Mouse (Mus musculus) midbrain, embryonic 11.5 days (tissue): ENCODE measurements around the gene Il18. TPM values are rescaled to one million over a fixed set of nuclear protein-coding genes. Genes with fewer than 3 reads are reported as not detected.

Source experiments
- ATAC-seq: fragments of 200-750 bp; cut with Nextera tagmentation; 2 replicates; pipeline ENCODE4 v1.8.0; 2017; ENCODE audit warnings: moderate TSS enrichment, moderate library complexity; ENCODE audit not compliant: low FRiP score
- DNase-seq: peaks from one replicate; pipeline ENCODE4 v3.0.0; 2015; ENCODE audit warnings: low spot score; ENCODE audit errors: missing footprints
- H3K27ac ChIP-seq: fragments of 300-500 bp; sonication (generic); 2 replicates; pipeline ENCODE4 v1.5.1; 2014; ENCODE audit warnings: low read depth, low read length
- H3K27me3 ChIP-seq: fragments of 300-500 bp; sonication (generic); 2 replicates; pipeline ENCODE4 v1.6.1; 2014; ENCODE audit warnings: mild to moderate bottlenecking, low read length, moderate library complexity, mixed read lengths; ENCODE audit not compliant: control insufficient read depth, insufficient read depth
- H3K36me3 ChIP-seq: fragments of 300-500 bp; sonication (generic); 2 replicates; pipeline ENCODE4 v1.6.1; 2014; ENCODE audit warnings: mild to moderate bottlenecking, low read length, moderate library complexity, mixed read lengths; ENCODE audit not compliant: control insufficient read depth, insufficient read depth
- H3K4me1 ChIP-seq: fragments of 300-500 bp; sonication (generic); 2 replicates; pipeline ENCODE4 v1.6.1; 2014; ENCODE audit warnings: low read length; ENCODE audit not compliant: control insufficient read depth, insufficient read depth
- H3K4me2 ChIP-seq: fragments of 300-500 bp; sonication (generic); 2 replicates; pipeline ENCODE4 v1.6.1; 2014; ENCODE audit warnings: mild to moderate bottlenecking, moderate library complexity
- H3K4me3 ChIP-seq: fragments of 300-500 bp; sonication (generic); 2 replicates; pipeline ENCODE4 v1.5.1; 2014; ENCODE audit warnings: low read depth, low read length
- H3K9ac ChIP-seq: fragments of 300-500 bp; sonication (generic); 2 replicates; pipeline ENCODE4 v1.6.1; 2014; ENCODE audit warnings: low read length
- H3K9me3 ChIP-seq: fragments of 300-500 bp; sonication (generic); 2 replicates; pipeline ENCODE4 v1.6.1; 2016; ENCODE audit warnings: low read length; ENCODE audit not compliant: control insufficient read depth
- WGBS: fragments of 180-500 bp; shearing (Covaris S2); extraction: QIAGEN DNeasy Blood & Tissue Kit; methylation state at CpG from one replicate; pipeline ENCODE4 v1.1.7; 2014; 5-methylcytosine and 5-hydroxymethylcytosine counted together
- polyA plus RNA-seq: library from polyadenylated mRNA; unstranded; fragments of >200 nt; fragmentation: Nextera tagmentation; extraction: Ambion mirVana; gene quantifications from 2 replicates; pipeline ENCODE4 v1.2.1, GENCODE M21; 2014

Il18 gene
- polyA plus RNA-seq, 1 experiment from 2014 or later = 23.2 TPM

GRCm38 (mm10) chr9:50525585-50525984 is 29.0 kb upstream of the Il18 start:
- no peaks in the 10 kb centered on the region for H3K9me3 ChIP-seq
- H3K4me2 ChIP-seq = no peak overlapping the region
- no peak for ATAC-seq
- 80% methylated on average over 5 of the region's 5 CpGs for WGBS
- H3K9ac ChIP-seq = no peak overlapping the region
- peaks cover 9% of the 10 kb centered on the region for H3K4me1 ChIP-seq
- H3K27ac ChIP-seq = no peak overlapping the region
- DNase-seq = no peak
- H3K27me3 ChIP-seq = no peaks in the 10 kb centered on the region
- H3K36me3 ChIP-seq = no peaks in the 10 kb centered on the region
- H3K4me3 ChIP-seq = no peak overlapping the region

GRCm38 (mm10) chr9:50527860-50528259 is 26.8 kb upstream of the Il18 start:
- Histone ChIP-seq H3K27ac (no peak overlapping the region), H3K9ac (peak overlapping the region; percentile 83), H3K36me3 (no peaks in the 10 kb centered on the region), H3K4me2 (peak overlapping the region; percentile 57), H3K4me3 (peak overlapping the region; percentile 80), H3K4me1 (peaks cover 9% of the 10 kb centered on the region), H3K27me3 (no peaks in the 10 kb centered on the region), H3K9me3 (no peaks in the 10 kb centered on the region)
- WGBS = 44% methylated on average over 7 of the region's 7 CpGs
- 0 out of 2 replicates have a peak, but pooled peaks have one; percentile 14 for ATAC-seq
- DNase-seq = no peak

- Histone ChIP-seq H3K27me3 (no peaks in the 10 kb centered on the region), H3K4me3 (peak within 1 kb of the TSS; percentile 80), H3K36me3 (no peaks in the 10 kb centered on the region), H3K9ac (peak within 1 kb of the TSS; percentile 83), H3K9me3 (no peaks in the 10 kb centered on the region), H3K4me1 (peaks cover 9% of the 10 kb centered on the region), H3K27ac (peak within 1 kb of the TSS; percentile 54; the same call in 1 of the 2 replicates), H3K4me2 (peak within 1 kb of the TSS; percentile 57)
- ATAC-seq = peak; percentile 99
- under 1% methylated on average over 54 of the region's 54 CpGs for WGBS
- DNase-seq = peak; percentile 99
Observed at GRCm38 (mm10) chr9:50528293-50528892, 26.2 kb upstream of the Il18 start, which contains the start of gene Pts. TSS of gene Pts (minus strand) at chr9:50528724.

- H3K4me1 ChIP-seq = peaks cover 9% of the 10 kb centered on the region
- no peak overlapping the region for H3K4me3 ChIP-seq
- no peaks in the 10 kb centered on the region for H3K36me3 ChIP-seq
- no peak overlapping the region for H3K9ac ChIP-seq
- no peaks in the 10 kb centered on the region for H3K9me3 ChIP-seq
- no peak overlapping the region for H3K4me2 ChIP-seq
- no peak overlapping the region for H3K27ac ChIP-seq
- 32% methylated on average over 2 of the region's 2 CpGs for WGBS
- DNase-seq (no peak), ATAC-seq (no peak)
- no peaks in the 10 kb centered on the region for H3K27me3 ChIP-seq
Observed at GRCm38 (mm10) chr9:50530890-50531289, 23.7 kb upstream of the Il18 start.

GRCm38 (mm10) chr9:50533328-50533727 is 21.3 kb upstream of the Il18 start:
- Histone ChIP-seq H3K4me2 (no peak overlapping the region), H3K9me3 (no peaks in the 10 kb centered on the region), H3K4me3 (no peak overlapping the region), H3K27ac (no peak overlapping the region), H3K36me3 (no peaks in the 10 kb centered on the region), H3K9ac (no peak overlapping the region), H3K27me3 (no peaks in the 10 kb centered on the region), H3K4me1 (no peaks in the 10 kb centered on the region)
- DNase-seq (no peak), ATAC-seq (no peak)
- 80% methylated on average over 11 of the region's 11 CpGs for WGBS

GRCm38 (mm10) chr9:50533791-50534190 is 20.8 kb upstream of the Il18 start:
- Histone ChIP-seq H3K36me3 (no peaks in the 10 kb centered on the region), H3K27me3 (no peaks in the 10 kb centered on the region), H3K27ac (no peak overlapping the region), H3K9me3 (no peaks in the 10 kb centered on the region), H3K9ac (no peak overlapping the region), H3K4me2 (no peak overlapping the region), H3K4me3 (no peak overlapping the region), H3K4me1 (no peaks in the 10 kb centered on the region)
- ATAC-seq (no peak), DNase-seq (no peak)
- 79% methylated on average over 3 of the region's 3 CpGs for WGBS

- Histone ChIP-seq H3K27ac (no peak overlapping the region), H3K4me1 (no peaks in the 10 kb centered on the region), H3K9me3 (no peaks in the 10 kb centered on the region), H3K9ac (no peak overlapping the region), H3K36me3 (no peaks in the 10 kb centered on the region), H3K4me2 (no peak overlapping the region), H3K4me3 (no peak overlapping the region), H3K27me3 (no peaks in the 10 kb centered on the region)
- 86% methylated on average over 5 of the region's 5 CpGs for WGBS
- ATAC-seq (no peak), DNase-seq (no peak)
Observed at GRCm38 (mm10) chr9:50535930-50536329, 18.7 kb upstream of the Il18 start.

GRCm38 (mm10) chr9:50536603-50537135 is 18.0 kb upstream of the Il18 start:
- 84% methylated on average over 7 of the region's 7 CpGs for WGBS
- DNase-seq (no peak), ATAC-seq (no peak)
- Histone ChIP-seq H3K9ac (no peak overlapping the region), H3K4me2 (no peak overlapping the region), H3K4me1 (no peaks in the 10 kb centered on the region), H3K9me3 (no peaks in the 10 kb centered on the region), H3K36me3 (no peaks in the 10 kb centered on the region), H3K4me3 (no peak overlapping the region), H3K27ac (no peak overlapping the region), H3K27me3 (no peaks in the 10 kb centered on the region)

- Histone ChIP-seq H3K9me3 (no peaks in the 10 kb centered on the region), H3K4me3 (no peak overlapping the region), H3K4me1 (no peaks in the 10 kb centered on the region), H3K4me2 (no peak overlapping the region), H3K36me3 (no peaks in the 10 kb centered on the region), H3K27me3 (no peaks in the 10 kb centered on the region), H3K27ac (no peak overlapping the region), H3K9ac (no peak overlapping the region)
- ATAC-seq = no peak
- WGBS = 85% methylated on average over 4 of the region's 4 CpGs
- DNase-seq = no peak
Observed at GRCm38 (mm10) chr9:50537295-50537694, 17.3 kb upstream of the Il18 start.
